In the genomic region with DNA sequence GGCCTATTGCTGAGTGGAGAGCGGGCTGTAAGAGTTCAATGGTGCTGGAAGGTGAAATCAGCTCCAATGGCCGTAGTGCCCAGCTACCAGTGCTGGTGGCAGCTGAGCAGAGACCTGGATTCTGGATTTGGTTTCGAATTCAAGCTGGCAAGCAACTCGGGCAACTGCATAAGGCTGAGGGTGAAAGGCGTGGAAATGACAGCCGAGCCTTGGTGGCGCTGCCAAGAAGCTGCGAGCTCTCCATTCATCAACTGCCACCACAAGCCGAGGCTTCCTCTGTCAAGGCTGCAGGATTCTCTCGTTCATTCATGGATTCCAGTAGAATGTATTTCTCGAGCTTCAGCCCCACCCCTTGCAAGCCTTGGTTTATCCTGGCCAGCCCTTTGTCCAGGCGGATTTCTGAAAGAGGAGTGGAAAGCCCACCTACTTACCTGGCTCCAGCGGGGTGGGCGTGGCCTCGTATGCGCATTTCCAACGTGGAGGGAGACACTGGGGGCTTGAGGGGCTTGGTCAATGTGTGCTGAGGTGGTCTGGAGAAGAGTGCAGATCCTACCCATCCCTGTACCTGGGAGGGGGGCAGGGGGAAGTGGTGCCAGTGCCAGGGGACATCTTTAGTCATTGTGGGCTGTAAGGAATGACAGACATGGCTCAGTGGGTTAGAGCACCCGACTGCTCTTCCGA, we compare ENCODE assay signal across 10 mouse cellular contexts. TPM values are rescaled to one million over a fixed set of nuclear protein-coding genes. Genes with fewer than 3 reads are reported as not detected.
DNase-seq lines count a peak whose midpoint lies in the region; ATAC-seq and TF ChIP-seq lines count a peak whose summit lies in the region.
"Had no signal": no experiment of that assay in that cellular context is flagged by ENCODE, and none has a peak within 500 bp of the region (broad histone marks: within the 10 kb centered on the region; RNA-seq: fewer than 3 reads in every experiment).

No protein-coding gene starts in this region.

- 52% methylated on average over 19 of the region's 19 CpGs for WGBS in midbrain, postnatal 0 days
- 55% methylated on average over 19 of the region's 19 CpGs for WGBS in midbrain, embryonic 14.5 days
- WGBS in embryonic facial prominence, embryonic 10.5 days: 64% methylated on average over 19 of the region's 19 CpGs
- 43% methylated on average over 19 of the region's 19 CpGs for WGBS in stomach, postnatal 0 days
- WGBS in midbrain, embryonic 10.5 days: 67% methylated on average over 19 of the region's 19 CpGs
- 55% methylated on average over 19 of the region's 19 CpGs for WGBS in midbrain, embryonic 15.5 days
- WGBS in kidney, embryonic 15.5 days: 45% methylated on average over 19 of the region's 19 CpGs

- H3K27me3 ChIP-seq in midbrain, postnatal 0 days (ENCODE audit: insufficient read depth, low read length): no peaks in the 10 kb centered on the region
- no peaks in the 10 kb centered on the region for H3K27me3 ChIP-seq in midbrain, embryonic 14.5 days (ENCODE audit: control insufficient read depth, insufficient read depth, low read length)
- peaks cover 54% of the 10 kb centered on the region for H3K27me3 ChIP-seq in embryonic facial prominence, embryonic 10.5 days (replicated peaks; ENCODE audit: low read depth, poor library complexity, severe bottlenecking)
- no peaks in the 10 kb centered on the region for H3K27me3 ChIP-seq in stomach, postnatal 0 days (ENCODE audit: control insufficient read depth, insufficient read depth, low read length)
- peaks cover 36% of the 10 kb centered on the region for H3K27me3 ChIP-seq in midbrain, embryonic 10.5 days (ENCODE audit: low read depth, poor library complexity, severe bottlenecking)
- H3K27me3 ChIP-seq in midbrain, embryonic 15.5 days (replicated peaks): no peaks in the 10 kb centered on the region; the same call in 1 of the 2 replicates
- H3K27me3 ChIP-seq in kidney, embryonic 15.5 days: 0 out of 2 replicates have a peak, but pooled peaks cover 8% of the 10 kb centered on the region
- H3K27me3 ChIP-seq: stomach, embryonic 15.5 days had no signal

- no peak for TF ChIP-seq EP300 in stomach, postnatal 0 days (optimal IDR thresholded peaks at IDR 0.05)

- no peak overlapping the region for H3K4me2 ChIP-seq in midbrain, postnatal 0 days (ENCODE audit: low read depth, low read length, poor library complexity, severe bottlenecking)
- H3K4me2 ChIP-seq in midbrain, embryonic 14.5 days (ENCODE audit: low read length): no peak overlapping the region
- peak overlapping the region; percentile 25 for H3K4me2 ChIP-seq in stomach, postnatal 0 days (replicated peaks; ENCODE audit: low read depth)
- H3K4me2 ChIP-seq in midbrain, embryonic 15.5 days: no peak overlapping the region
- H3K4me2 ChIP-seq in kidney, embryonic 15.5 days: no peak overlapping the region
- H3K4me2 ChIP-seq: stomach, embryonic 15.5 days had no signal

- no peaks in the 10 kb centered on the region for H3K9me3 ChIP-seq in midbrain, postnatal 0 days (ENCODE audit: low read length)
- no peaks in the 10 kb centered on the region for H3K9me3 ChIP-seq in midbrain, embryonic 14.5 days (ENCODE audit: control insufficient read depth, low read length)
- no peaks in the 10 kb centered on the region for H3K9me3 ChIP-seq in embryonic facial prominence, embryonic 10.5 days
- H3K9me3 ChIP-seq in stomach, postnatal 0 days (ENCODE audit: control insufficient read depth, low read length): no peaks in the 10 kb centered on the region
- H3K9me3 ChIP-seq in midbrain, embryonic 10.5 days (replicated peaks): no peaks in the 10 kb centered on the region
- no peaks in the 10 kb centered on the region for H3K9me3 ChIP-seq in midbrain, embryonic 15.5 days
- H3K9me3 ChIP-seq in kidney, embryonic 15.5 days (replicated peaks): no peaks in the 10 kb centered on the region
- H3K9me3 ChIP-seq: stomach, embryonic 15.5 days had no signal

- no peak overlapping the region for H3K9ac ChIP-seq in midbrain, postnatal 0 days (replicated peaks; ENCODE audit: low read length, poor library complexity, severe bottlenecking)
- no peak overlapping the region for H3K9ac ChIP-seq in midbrain, embryonic 14.5 days (replicated peaks; ENCODE audit: low read length)
- no peak overlapping the region for H3K9ac ChIP-seq in stomach, postnatal 0 days (ENCODE audit: low read length)
- no peak overlapping the region for H3K9ac ChIP-seq in midbrain, embryonic 15.5 days
- no peak overlapping the region for H3K9ac ChIP-seq in kidney, embryonic 15.5 days
- H3K9ac ChIP-seq: stomach, embryonic 15.5 days had no signal

- ATAC-seq in midbrain, postnatal 0 days (ENCODE audit: low FRiP score): no peak
- ATAC-seq in midbrain, embryonic 14.5 days (ENCODE audit: low FRiP score, low TSS enrichment): no peak
- ATAC-seq in stomach, postnatal 0 days (ENCODE audit: low FRiP score, low TSS enrichment): no peak
- no peak for ATAC-seq in midbrain, embryonic 15.5 days (replicated peaks)
- ATAC-seq in kidney, embryonic 15.5 days (replicated peaks; ENCODE audit: low FRiP score): no peak

- DNase-seq in midbrain, postnatal 0 days (ENCODE audit: low spot score): peak; percentile 80
- no peak for DNase-seq in midbrain, embryonic 14.5 days
- peak; percentile 8 for DNase-seq in embryonic facial prominence, embryonic 10.5 days (ENCODE audit: low spot score)
- DNase-seq in left cerebral cortex, adult 18-20 months (ENCODE audit: low spot score in 2 of 2): peak; percentile 51 to 55
- DNase-seq in stomach, postnatal 0 days (ENCODE audit: low spot score): no peak
- no peak for DNase-seq in midbrain, embryonic 10.5 days (ENCODE audit: low spot score)

- TF ChIP-seq CTCF in midbrain, postnatal 0 days (IDR thresholded peaks at IDR 0.05): no peak
- TF ChIP-seq CTCF in stomach, postnatal 0 days (IDR thresholded peaks at IDR 0.05; ENCODE audit: low read depth): no peak

- no peak overlapping the region for H3K4me3 ChIP-seq in midbrain, postnatal 0 days (ENCODE audit: low read depth, low read length)
- H3K4me3 ChIP-seq in midbrain, embryonic 14.5 days (replicated peaks; ENCODE audit: low read depth, low read length): no peak overlapping the region
- H3K4me3 ChIP-seq in embryonic facial prominence, embryonic 10.5 days: no peak overlapping the region
- H3K4me3 ChIP-seq in stomach, postnatal 0 days (ENCODE audit: low read depth, low read length): no peak overlapping the region
- no peak overlapping the region for H3K4me3 ChIP-seq in midbrain, embryonic 10.5 days
- H3K4me3 ChIP-seq in midbrain, embryonic 15.5 days: no peak overlapping the region
- no peak overlapping the region for H3K4me3 ChIP-seq in kidney, embryonic 15.5 days (replicated peaks)
- H3K4me3 ChIP-seq: stomach, embryonic 15.5 days had no signal

- no peak overlapping the region for H3K27ac ChIP-seq in midbrain, postnatal 0 days (ENCODE audit: low read depth, low read length)
- no peak overlapping the region for H3K27ac ChIP-seq in midbrain, embryonic 14.5 days (replicated peaks; ENCODE audit: low read depth, low read length)
- no peak overlapping the region for H3K27ac ChIP-seq in embryonic facial prominence, embryonic 10.5 days (replicated peaks)
- H3K27ac ChIP-seq in stomach, postnatal 0 days (replicated peaks): no peak overlapping the region
- no peak overlapping the region for H3K27ac ChIP-seq in midbrain, embryonic 10.5 days (replicated peaks)
- H3K27ac ChIP-seq in midbrain, embryonic 15.5 days: no peak overlapping the region
- no peak overlapping the region for H3K27ac ChIP-seq in kidney, embryonic 15.5 days
- H3K27ac ChIP-seq: macrophage; stomach, embryonic 15.5 days had no signal

- no peaks in the 10 kb centered on the region for H3K4me1 ChIP-seq in midbrain, postnatal 0 days (ENCODE audit: insufficient read depth, low read length)
- no peaks in the 10 kb centered on the region for H3K4me1 ChIP-seq in midbrain, embryonic 14.5 days (ENCODE audit: control insufficient read depth, insufficient read depth, low read length)
- peaks cover 87% of the 10 kb centered on the region for H3K4me1 ChIP-seq in embryonic facial prominence, embryonic 10.5 days
- no peaks in the 10 kb centered on the region for H3K4me1 ChIP-seq in stomach, postnatal 0 days (replicated peaks; ENCODE audit: control insufficient read depth, insufficient read depth)
- peaks cover 40% of the 10 kb centered on the region for H3K4me1 ChIP-seq in midbrain, embryonic 10.5 days
- peaks cover 2% of the 10 kb centered on the region; the same call in 1 of the 2 replicates for H3K4me1 ChIP-seq in midbrain, embryonic 15.5 days
- peaks cover 62% of the 10 kb centered on the region for H3K4me1 ChIP-seq in kidney, embryonic 15.5 days

- H3K36me3 ChIP-seq in midbrain, postnatal 0 days (ENCODE audit: insufficient read depth, low read length): no peaks in the 10 kb centered on the region
- no peaks in the 10 kb centered on the region for H3K36me3 ChIP-seq in midbrain, embryonic 14.5 days (ENCODE audit: control insufficient read depth, insufficient read depth, low read length)
- H3K36me3 ChIP-seq in embryonic facial prominence, embryonic 10.5 days (replicated peaks): no peaks in the 10 kb centered on the region
- no peaks in the 10 kb centered on the region for H3K36me3 ChIP-seq in stomach, postnatal 0 days (ENCODE audit: control insufficient read depth, insufficient read depth, low read length)
- no peaks in the 10 kb centered on the region for H3K36me3 ChIP-seq in midbrain, embryonic 10.5 days
- H3K36me3 ChIP-seq in midbrain, embryonic 15.5 days (replicated peaks): no peaks in the 10 kb centered on the region
- no peaks in the 10 kb centered on the region for H3K36me3 ChIP-seq in kidney, embryonic 15.5 days
- H3K36me3 ChIP-seq: stomach, embryonic 15.5 days had no signal

RNA-seq across cellular contexts. Expression of a gene that starts 30.4 kb away (rescaled TPM):
- 11.1 and 16.9 TPM in 2 replicates for total RNA-seq in midbrain, postnatal 0 days (2014; rRNA removed)
- polyA plus RNA-seq in midbrain, postnatal 0 days (2015; fragmentation: Nextera tagmentation; extraction: Ambion mirVana): 5.1 and 5.2 TPM in 2 replicates
- polyA plus RNA-seq in midbrain, embryonic 14.5 days (2014; fragmentation: Nextera tagmentation; extraction: Ambion mirVana): 8.4 and 13.7 TPM in 2 replicates
- polyA plus RNA-seq in embryonic facial prominence, embryonic 10.5 days (2016; fragmentation: Nextera tagmentation; extraction: Ambion mirVana): 21.7 and 23.5 TPM in 2 replicates
- total RNA-seq in left cerebral cortex, adult 18-20 months (2021): 1 to 10 TPM; 1.1 to 1.7 TPM
- 3.9 and 4.8 TPM in 2 replicates for polyA plus RNA-seq in stomach, postnatal 0 days (2015; fragmentation: Nextera tagmentation; extraction: Ambion mirVana)
- polyA plus RNA-seq in midbrain, embryonic 10.5 days (2016; fragmentation: Nextera tagmentation; extraction: Ambion mirVana): 17.9 and 22.5 TPM in 2 replicates
- polyA plus RNA-seq in midbrain, embryonic 15.5 days (2015; fragmentation: Nextera tagmentation; extraction: Ambion mirVana): 14.0 and 15.4 TPM in 2 replicates
- 25.8 and 28.7 TPM in 2 replicates for polyA plus RNA-seq in kidney, embryonic 15.5 days (2015; fragmentation: Nextera tagmentation; extraction: Ambion mirVana)

RNA-seq across cellular contexts. Expression of a gene that starts 48.8 kb away (rescaled TPM):
- total RNA-seq in midbrain, postnatal 0 days (2014; rRNA removed): 132 and 137 TPM in 2 replicates
- polyA plus RNA-seq in midbrain, postnatal 0 days (2015; fragmentation: Nextera tagmentation; extraction: Ambion mirVana): 207 and 222 TPM in 2 replicates
- 183 and 207 TPM in 2 replicates for polyA plus RNA-seq in midbrain, embryonic 14.5 days (2014; fragmentation: Nextera tagmentation; extraction: Ambion mirVana)
- 309 and 312 TPM in 2 replicates for polyA plus RNA-seq in embryonic facial prominence, embryonic 10.5 days (2016; fragmentation: Nextera tagmentation; extraction: Ambion mirVana)
- total RNA-seq in left cerebral cortex, adult 18-20 months (2021): 100 to 1,000 TPM in 1 of 2 experiments, 10 to 100 TPM in 1; 87.4 to 103 TPM
- 190 and 202 TPM in 2 replicates for polyA plus RNA-seq in stomach, postnatal 0 days (2015; fragmentation: Nextera tagmentation; extraction: Ambion mirVana)
- 227 and 251 TPM in 2 replicates for polyA plus RNA-seq in midbrain, embryonic 10.5 days (2016; fragmentation: Nextera tagmentation; extraction: Ambion mirVana)
- 166 and 185 TPM in 2 replicates for polyA plus RNA-seq in midbrain, embryonic 15.5 days (2015; fragmentation: Nextera tagmentation; extraction: Ambion mirVana)
- polyA plus RNA-seq in kidney, embryonic 15.5 days (2015; fragmentation: Nextera tagmentation; extraction: Ambion mirVana): 270 and 290 TPM in 2 replicates

Comparison
In these comparisons a context has a peak if more than half of its experiments do, and no peak if none do; other contexts are left out.
1. DNase-seq: peak in midbrain, postnatal 0 days (single experiment), embryonic facial prominence, embryonic 10.5 days (single experiment) and left cerebral cortex, adult 18-20 months (2 of 2); none in midbrain, embryonic 14.5 days (single experiment), stomach, postnatal 0 days (single experiment) and midbrain, embryonic 10.5 days (single experiment).